Mouse (Mus musculus) embryonic fibroblast, embryonic 13.5 days (primary cell): ENCODE results near the gene G430095P16Rik.

Source experiments
- CTCF ChIP-seq: IDR thresholded peaks from 2 replicates; pipeline ENCODE4 v1.5.1; 2011; ENCODE audit warnings: mild to moderate bottlenecking, control low read depth, low read length, moderate library complexity, borderline replicate concordance; ENCODE audit not compliant: insufficient read depth
- POLR2A ChIP-seq: IDR thresholded peaks from 2 replicates; pipeline ENCODE4 v1.6.1; 2011; ENCODE audit warnings: low read depth, mild to moderate bottlenecking, control low read depth, low read length, moderate library complexity

DNA sequence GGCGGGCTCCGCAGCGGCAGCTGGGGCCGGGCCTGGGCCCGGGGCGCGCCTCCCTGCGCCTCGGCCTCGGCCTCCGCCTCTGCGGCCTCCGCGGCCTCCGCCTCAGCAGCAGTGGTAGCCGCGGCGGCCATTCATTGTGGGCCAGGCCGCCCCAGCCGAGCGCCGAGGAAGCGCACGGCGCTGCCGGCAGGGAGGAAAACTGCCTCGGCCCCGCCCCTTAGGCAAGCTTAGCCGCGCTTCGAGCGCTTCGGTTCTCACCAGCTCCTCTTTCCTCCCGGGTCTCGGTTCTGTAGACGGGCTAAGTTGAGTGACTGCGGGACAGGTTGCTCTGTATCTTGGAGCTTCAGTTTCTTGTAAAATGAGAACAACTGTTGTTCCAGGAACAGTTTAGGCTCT is 35.1 kb upstream of the G430095P16Rik start, which contains the start of gene Nacc1:
- TF ChIP-seq CTCF = no peak
- peak; percentile 54 for TF ChIP-seq POLR2A
